Comparison of ENCODE assay signal across 8 mouse cellular contexts in genomic region chr10:78574250-78575104, GRCm38 (mm10). TPM values are rescaled to one million over a fixed set of nuclear protein-coding genes. Genes with fewer than 3 reads are reported as not detected.
DNase-seq lines count a peak whose midpoint lies in the region; ATAC-seq and TF ChIP-seq lines count a peak whose summit lies in the region.

Gene Ilvbl (plus strand): TSS chr10:78574346.

- peak within 1 kb of the TSS; percentile 72 for H3K9ac ChIP-seq in heart, embryonic 12.5 days
- H3K9ac ChIP-seq in kidney, postnatal 0 days (ENCODE audit: low read depth, low read length), result peak within 1 kb of the TSS; percentile 79
- peak within 1 kb of the TSS; percentile 88 for H3K9ac ChIP-seq in liver, embryonic 11.5 days (ENCODE audit: low read depth, low read length)
- H3K9ac ChIP-seq in stomach, embryonic 14.5 days (replicated peaks; ENCODE audit: low read depth, low read length), result peak within 1 kb of the TSS; percentile 50

- no peaks in the 10 kb centered on the region for H3K27me3 ChIP-seq in C2C12 (ENCODE audit: control insufficient read depth, insufficient read depth, insufficient read length)
- peaks cover 6% of the 10 kb centered on the region; the same call in 1 of the 2 replicates for H3K27me3 ChIP-seq in erythroblast, embryonic 14.5 days (ENCODE audit: control insufficient read depth)
- H3K27me3 ChIP-seq in heart, embryonic 12.5 days (replicated peaks), result no peaks in the 10 kb centered on the region
- no peaks in the 10 kb centered on the region for H3K27me3 ChIP-seq in kidney, postnatal 0 days (ENCODE audit: insufficient read depth, low read length)
- H3K27me3 ChIP-seq in liver, embryonic 11.5 days (replicated peaks; ENCODE audit: control insufficient read depth, insufficient read depth, low read length), result no peaks in the 10 kb centered on the region
- no peaks in the 10 kb centered on the region for H3K27me3 ChIP-seq in stomach, embryonic 14.5 days (ENCODE audit: control insufficient read depth, insufficient read depth, low read length)

- no peaks in the 10 kb centered on the region for H3K79me3 ChIP-seq in C2C12 (ENCODE audit: low read depth)

- peaks cover 5% of the 10 kb centered on the region for H3K36me3 ChIP-seq in C2C12 (ENCODE audit: control insufficient read depth, insufficient read depth)
- peaks cover 27% of the 10 kb centered on the region for H3K36me3 ChIP-seq in erythroblast, embryonic 14.5 days (ENCODE audit: control insufficient read depth)
- H3K36me3 ChIP-seq in heart, embryonic 12.5 days, result peaks cover 30% of the 10 kb centered on the region
- 0 out of 2 replicates have a peak, but pooled peaks cover 19% of the 10 kb centered on the region for H3K36me3 ChIP-seq in kidney, postnatal 0 days (ENCODE audit: insufficient read depth, low read length)
- peaks cover 4% of the 10 kb centered on the region for H3K36me3 ChIP-seq in liver, embryonic 11.5 days (ENCODE audit: control insufficient read depth, insufficient read depth, low read length)
- peaks cover 8% of the 10 kb centered on the region for H3K36me3 ChIP-seq in stomach, embryonic 14.5 days (ENCODE audit: control insufficient read depth, insufficient read depth, low read length)

- peaks cover 39% of the 10 kb centered on the region for H3K4me1 ChIP-seq in erythroblast, embryonic 14.5 days (ENCODE audit: control insufficient read depth)
- peaks cover 17% of the 10 kb centered on the region for H3K4me1 ChIP-seq in heart, embryonic 12.5 days (replicated peaks)
- no peaks in the 10 kb centered on the region for H3K4me1 ChIP-seq in kidney, postnatal 0 days (replicated peaks; ENCODE audit: insufficient read depth, low read length)
- H3K4me1 ChIP-seq in liver, embryonic 11.5 days (replicated peaks; ENCODE audit: control insufficient read depth, insufficient read depth, low read length), result peaks cover 9% of the 10 kb centered on the region
- H3K4me1 ChIP-seq in stomach, embryonic 14.5 days (ENCODE audit: control insufficient read depth, insufficient read depth, low read length), result peaks cover 4% of the 10 kb centered on the region

- peak within 1 kb of the TSS; percentile 76 for H3K4me2 ChIP-seq in heart, embryonic 12.5 days
- peak within 1 kb of the TSS; percentile 88 for H3K4me2 ChIP-seq in kidney, postnatal 0 days (ENCODE audit: low read length)
- peak within 1 kb of the TSS; percentile 85 for H3K4me2 ChIP-seq in liver, embryonic 11.5 days
- peak within 1 kb of the TSS; percentile 66 for H3K4me2 ChIP-seq in stomach, embryonic 14.5 days (replicated peaks; ENCODE audit: low read depth, low read length)

- no peaks in the 10 kb centered on the region for H3K9me3 ChIP-seq in erythroblast, embryonic 14.5 days (ENCODE audit: control insufficient read depth, low read length)
- H3K9me3 ChIP-seq in heart, embryonic 12.5 days (replicated peaks), result no peaks in the 10 kb centered on the region
- H3K9me3 ChIP-seq in kidney, postnatal 0 days (replicated peaks; ENCODE audit: low read length), result no peaks in the 10 kb centered on the region
- H3K9me3 ChIP-seq in liver, embryonic 11.5 days (ENCODE audit: control insufficient read depth, low read length), result no peaks in the 10 kb centered on the region
- no peaks in the 10 kb centered on the region for H3K9me3 ChIP-seq in stomach, embryonic 14.5 days (ENCODE audit: control insufficient read depth, low read depth, low read length)

- peak; percentile 98 for DNase-seq in brain, embryonic 14.5 days (ENCODE audit: low read depth)
- peak; percentile 98 for DNase-seq in kidney, postnatal 0 days (ENCODE audit: low spot score)
- peak; percentile 91 for DNase-seq in liver, embryonic 11.5 days (ENCODE audit: low spot score)
- peak; percentile 99 for DNase-seq in naive thymus-derived CD4-positive, alpha-beta T cell, adult 2 months (ENCODE audit: low read depth)

- no peak for TF ChIP-seq POLR2A in brain, embryonic 14.5 days (IDR thresholded peaks at IDR 0.05; ENCODE audit: borderline replicate concordance, extremely low read depth, insufficient read depth, insufficient read length, poor library complexity, severe bottlenecking)

- peak within 1 kb of the TSS; percentile 64 for H3K4me3 ChIP-seq in C2C12 (ENCODE audit: insufficient read depth, poor library complexity, severe bottlenecking)
- peak within 1 kb of the TSS; percentile 85 for H3K4me3 ChIP-seq in erythroblast, embryonic 14.5 days (replicated peaks)
- peak within 1 kb of the TSS; percentile 62 for H3K4me3 ChIP-seq in heart, embryonic 12.5 days
- peak within 1 kb of the TSS; percentile 65 for H3K4me3 ChIP-seq in kidney, postnatal 0 days (replicated peaks; ENCODE audit: low read depth, low read length)
- H3K4me3 ChIP-seq in liver, embryonic 11.5 days (ENCODE audit: low read depth, low read length), result peak within 1 kb of the TSS; percentile 78
- H3K4me3 ChIP-seq in stomach, embryonic 14.5 days (ENCODE audit: low read depth, low read length), result peak within 1 kb of the TSS; percentile 61

- under 1% methylated on average over 51 of the region's 51 CpGs for WGBS in heart, embryonic 12.5 days
- under 1% methylated on average over 51 of the region's 51 CpGs for WGBS in kidney, postnatal 0 days
- under 1% methylated on average over 51 of the region's 51 CpGs for WGBS in liver, embryonic 11.5 days
- WGBS in stomach, embryonic 14.5 days, result under 1% methylated on average over 51 of the region's 51 CpGs

- no peak for TF ChIP-seq CTCF in C2C12 (IDR thresholded peaks at IDR 0.05; ENCODE audit: control insufficient read depth, insufficient read depth, insufficient read length)
- no peak for TF ChIP-seq CTCF in brain, embryonic 14.5 days (IDR thresholded peaks at IDR 0.05; ENCODE audit: borderline replicate concordance, extremely low read depth, insufficient read depth, insufficient read length)
- TF ChIP-seq CTCF in kidney, postnatal 0 days (IDR thresholded peaks at IDR 0.05; ENCODE audit: low read depth), result 0 out of 2 replicates have a peak, but pooled peaks have one; percentile 32

- peak within 1 kb of the TSS; percentile 79 for H3ac ChIP-seq in C2C12 (ENCODE audit: control insufficient read depth, insufficient read length, low read depth)

- ATAC-seq in heart, embryonic 12.5 days (ENCODE audit: insufficient number of reproducible peaks, low FRiP score), result peak; percentile 92
- ATAC-seq in kidney, postnatal 0 days (replicated peaks; ENCODE audit: low FRiP score, low read depth), result peak; percentile 92
- ATAC-seq in liver, embryonic 11.5 days (replicated peaks; ENCODE audit: low FRiP score), result peak; percentile 88
- ATAC-seq in stomach, embryonic 14.5 days (ENCODE audit: insufficient number of reproducible peaks, insufficient read depth, low FRiP score, low read depth), result peak; percentile 89

- H3K79me2 ChIP-seq in C2C12 (ENCODE audit: control insufficient read depth, insufficient read depth), result no peaks in the 10 kb centered on the region

- peak within 1 kb of the TSS; percentile 92 for H3K27ac ChIP-seq in heart, embryonic 12.5 days (ENCODE audit: poor library complexity, severe bottlenecking)
- H3K27ac ChIP-seq in kidney, postnatal 0 days, result peak within 1 kb of the TSS; percentile 95
- peak within 1 kb of the TSS; percentile 94 for H3K27ac ChIP-seq in liver, embryonic 11.5 days (ENCODE audit: low read depth, low read length)
- H3K27ac ChIP-seq in stomach, embryonic 14.5 days (ENCODE audit: low read length), result peak within 1 kb of the TSS; percentile 87

TF ChIP-seq in C2C12, 6 proteins besides CTCF, POLR2A, EP300 and RAD21:
- no peak for TF ChIP-seq MYOD1 (IDR thresholded peaks at IDR 0.05; ENCODE audit: control insufficient read depth, insufficient read length, low read depth)
- TF ChIP-seq MYOG (IDR thresholded peaks at IDR 0.05; ENCODE audit: control insufficient read depth, extremely low read depth, insufficient read length), result no peak
- peak; percentile 99 for TF ChIP-seq USF1 (IDR thresholded peaks at IDR 0.05; ENCODE audit: low read depth)
- no peak for TF ChIP-seq FOSL1 (IDR thresholded peaks at IDR 0.05; ENCODE audit: insufficient read depth, low read length, poor library complexity, severe bottlenecking)
- TF ChIP-seq CEBPB (IDR thresholded peaks at IDR 0.05; ENCODE audit: low read depth), result no peak
- peak; percentile 63 for TF ChIP-seq MAX (IDR thresholded peaks at IDR 0.05)

RNA-seq across cellular contexts. Expression of gene Ilvbl, which starts in this region (rescaled TPM):
- 23.7 TPM for polyA plus RNA-seq in C2C12 (2012; fragmentation: generic; extraction: Trizol)
- 44.6 and 45.2 TPM in 2 replicates for polyA plus RNA-seq in brain, embryonic 14.5 days (2012; rRNA removed)
- 0.36 and 0.95 TPM in 2 replicates for polyA plus RNA-seq in erythroblast, embryonic 14.5 days (2012)
- 46.5 and 47.6 TPM in 2 replicates for polyA plus RNA-seq in heart, embryonic 12.5 days (2016; fragmentation: Nextera tagmentation; extraction: Ambion mirVana)
- polyA plus RNA-seq in kidney, postnatal 0 days (2015; fragmentation: Nextera tagmentation; extraction: Ambion mirVana), result 57.4 and 60.9 TPM in 2 replicates
- polyA plus RNA-seq in liver, embryonic 11.5 days (2014; fragmentation: Nextera tagmentation; extraction: Ambion mirVana), result 22.1 and 24.0 TPM in 2 replicates
- polyA plus RNA-seq in stomach, embryonic 14.5 days (2014; fragmentation: Nextera tagmentation; extraction: Ambion mirVana), result 36.0 and 44.4 TPM in 2 replicates

Comparison
In these comparisons a context has a peak if more than half of its experiments do, and no peak if none do; other contexts are left out.
1. Peak in every context shown above with its lines: DNase-seq, ATAC-seq, H3K4me3 ChIP-seq and H3K27ac ChIP-seq.
2. RNA of gene Ilvbl (polyA plus RNA-seq): 57.4 to 60.9 TPM in kidney, postnatal 0 days, 46.5 to 47.6 TPM in heart, embryonic 12.5 days, 44.6 to 45.2 TPM in brain, embryonic 14.5 days, 36.0 to 44.4 TPM in stomach, embryonic 14.5 days, 23.7 TPM in C2C12 (single experiment) and 22.1 to 24.0 TPM in liver, embryonic 11.5 days; 0.36 to 0.95 TPM in erythroblast, embryonic 14.5 days; every median in the first group is over 10 times any median in the second.